Mouse (Mus musculus) testis, adult 2 months (tissue): ENCODE measurements at regions not wholly inside any gene's neighbourhood (a gene's known extent, or its start where the extent isn't known, plus 50 kb on each side); places are given as distances from the start of the nearest gene placed in this dataset.

ENCODE experiments used
- H3K27ac ChIP-seq: fragments of 200-500 bp; 2 replicates; pipeline ENCODE4 v1.5.1; 2012; ENCODE audit warnings: low read depth, low read length; ENCODE audit not compliant: control insufficient read depth, insufficient read depth
- H3K27me3 ChIP-seq: fragments of 200-500 bp; 2 replicates; pipeline ENCODE4 v1.6.1; 2012; ENCODE audit warnings: mild to moderate bottlenecking, low read length, moderate library complexity; ENCODE audit not compliant: control insufficient read depth, insufficient read depth
- H3K36me3 ChIP-seq: fragments of 200-500 bp; 2 replicates; pipeline ENCODE4 v1.6.1; 2012; ENCODE audit warnings: mild to moderate bottlenecking, low read length; ENCODE audit not compliant: control insufficient read depth, insufficient read depth
- H3K4me1 ChIP-seq: fragments of 200-500 bp; 2 replicates; pipeline ENCODE4 v1.6.1; 2012; ENCODE audit warnings: low read length; ENCODE audit not compliant: control insufficient read depth, insufficient read depth
- H3K4me3 ChIP-seq: fragments of 200-500 bp; 2 replicates; pipeline ENCODE4 v1.5.1; 2012; ENCODE audit warnings: low read depth, mild to moderate bottlenecking, low read length, moderate library complexity, mixed read lengths; ENCODE audit not compliant: control insufficient read depth
- CTCF ChIP-seq: fragments of 200-500 bp; IDR thresholded peaks from 2 replicates; pipeline ENCODE4 v1.5.1; 2012; ENCODE audit warnings: low read depth, mild to moderate bottlenecking, inconsistent platforms, low read length, moderate library complexity; ENCODE audit not compliant: control insufficient read depth, insufficient read depth, insufficient replicate concordance
- POLR2A ChIP-seq: fragments of 200-500 bp; IDR thresholded peaks from 2 replicates; pipeline ENCODE4 v1.6.1; 2012; ENCODE audit warnings: low read depth, mild to moderate bottlenecking, inconsistent platforms, low read length, moderate library complexity; ENCODE audit not compliant: control insufficient read depth

DNA sequence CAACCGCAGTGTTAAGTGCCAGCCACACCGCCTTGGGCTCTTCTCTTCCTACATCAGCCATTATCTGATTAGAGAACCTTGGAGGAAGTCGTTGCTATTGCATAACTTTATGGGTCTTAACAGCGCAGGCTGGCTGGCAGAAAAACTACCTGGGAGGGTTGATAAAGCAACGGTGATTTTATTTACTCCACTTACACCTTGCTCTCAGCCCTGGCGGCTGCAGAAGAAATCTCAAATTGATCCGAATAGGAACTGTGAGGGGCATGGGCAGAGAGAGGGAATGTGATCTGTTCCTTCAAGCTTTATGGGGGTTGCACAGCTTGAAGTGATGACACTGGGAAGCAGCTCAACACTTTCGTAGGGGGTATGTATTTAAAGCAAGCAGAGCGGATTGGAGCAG, 264.9 kb downstream of the Meis1 start:
- Histone ChIP-seq H3K36me3 (no peaks in the 10 kb centered on the region), H3K4me3 (no peak overlapping the region), H3K27ac (no peak overlapping the region), H3K27me3 (no peaks in the 10 kb centered on the region), H3K4me1 (no peaks in the 10 kb centered on the region)
- TF ChIP-seq POLR2A (no peak), CTCF (no peak)

DNA sequence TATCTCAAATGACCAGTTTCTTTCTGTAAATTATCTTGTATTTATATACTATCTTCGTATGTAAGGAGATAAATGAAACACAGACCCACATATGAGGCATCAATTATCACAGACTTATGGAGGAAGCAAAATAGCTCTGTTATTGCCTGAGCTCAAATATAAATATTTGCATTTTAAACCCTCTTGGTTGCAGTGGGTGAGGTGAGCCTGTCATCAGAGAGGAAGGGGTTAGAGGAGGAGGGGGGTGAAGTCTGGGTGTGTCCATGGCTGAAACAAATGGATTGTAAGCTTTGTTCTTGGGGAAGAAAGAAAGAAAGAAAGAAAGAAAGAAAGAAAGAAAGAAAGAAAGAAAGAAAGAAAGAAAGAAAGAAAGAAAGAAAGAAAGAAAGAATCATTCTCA, 265.5 kb downstream of the Meis1 start:
- Histone ChIP-seq H3K4me3 (no peak overlapping the region), H3K36me3 (no peaks in the 10 kb centered on the region), H3K27ac (no peak overlapping the region), H3K4me1 (no peaks in the 10 kb centered on the region), H3K27me3 (no peaks in the 10 kb centered on the region)
- no peak for TF ChIP-seq POLR2A

DNA sequence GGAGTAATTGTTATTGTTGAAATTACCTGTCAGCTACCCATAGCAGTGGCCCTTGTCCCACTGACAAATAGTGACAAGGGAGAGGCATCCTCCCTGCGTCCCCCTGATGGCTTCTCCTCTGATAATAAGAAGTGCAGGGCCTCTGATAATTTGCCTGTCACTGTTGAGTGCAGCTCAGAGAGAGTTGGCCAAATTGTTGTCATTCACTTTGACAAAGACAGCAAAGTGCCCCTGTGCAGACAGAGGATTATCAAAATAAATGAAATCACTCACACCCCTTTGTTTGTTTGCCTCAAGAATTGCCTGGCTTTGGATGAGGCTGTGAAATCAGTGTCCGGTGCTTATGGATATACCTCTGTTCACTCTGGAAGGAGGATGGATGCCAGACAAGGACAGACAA, 266.3 kb downstream of the Meis1 start:
- TF ChIP-seq CTCF (no peak), POLR2A (no peak)
- no peaks in the 10 kb centered on the region for H3K4me1 ChIP-seq
- no peak overlapping the region for H3K27ac ChIP-seq
- H3K4me3 ChIP-seq, result no peak overlapping the region
- no peaks in the 10 kb centered on the region for H3K27me3 ChIP-seq
- H3K36me3 ChIP-seq, result no peaks in the 10 kb centered on the region

DNA sequence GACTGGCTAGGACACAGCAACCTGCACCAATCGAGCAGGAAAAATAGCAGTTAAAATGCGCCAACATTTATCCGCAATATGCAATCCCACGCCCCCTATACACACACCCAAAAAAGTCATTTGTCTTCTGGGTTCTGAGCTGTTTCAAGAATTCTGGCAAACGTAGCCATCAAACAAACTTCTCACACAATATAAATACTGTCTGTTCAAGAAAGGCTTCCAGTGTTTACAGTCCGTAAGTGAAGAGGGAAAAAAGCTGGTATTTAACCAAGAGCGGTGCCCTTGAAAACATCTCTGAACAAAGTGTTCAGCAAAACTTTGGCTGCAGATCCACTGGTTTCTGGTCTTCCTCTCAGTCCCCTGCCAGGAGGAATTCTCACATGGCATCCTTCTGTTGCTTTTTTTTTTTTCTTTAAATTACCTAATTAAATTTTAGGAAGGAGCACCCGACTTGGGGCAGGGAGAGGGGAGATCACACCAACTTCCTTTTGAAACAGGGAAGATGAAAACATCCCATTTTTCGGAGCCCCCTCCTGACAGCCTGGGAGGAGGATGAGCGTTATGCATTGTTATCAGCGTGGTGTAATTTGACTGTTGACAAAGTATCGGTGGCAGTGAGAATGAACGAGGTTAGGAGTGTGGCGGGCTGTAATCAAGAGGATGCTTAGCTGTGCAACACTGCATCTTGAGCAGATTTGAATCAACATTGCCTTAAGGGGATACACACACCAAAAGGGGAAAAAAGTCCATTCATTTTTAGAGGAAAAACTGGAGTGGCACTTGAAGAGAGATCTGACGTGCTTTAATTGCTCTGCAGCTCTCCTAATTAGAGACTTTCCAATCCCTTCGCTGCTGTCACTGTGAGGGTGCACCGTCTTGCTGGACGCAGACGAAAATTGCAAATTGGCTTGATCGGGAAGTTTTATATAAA, 267.6 kb downstream of the Meis1 start:
- no peaks in the 10 kb centered on the region for H3K36me3 ChIP-seq
- TF ChIP-seq POLR2A, result no peak
- no peak for TF ChIP-seq CTCF
- H3K4me3 ChIP-seq, result no peak overlapping the region
- no peaks in the 10 kb centered on the region for H3K4me1 ChIP-seq
- no peak overlapping the region for H3K27ac ChIP-seq
- no peaks in the 10 kb centered on the region for H3K27me3 ChIP-seq

DNA sequence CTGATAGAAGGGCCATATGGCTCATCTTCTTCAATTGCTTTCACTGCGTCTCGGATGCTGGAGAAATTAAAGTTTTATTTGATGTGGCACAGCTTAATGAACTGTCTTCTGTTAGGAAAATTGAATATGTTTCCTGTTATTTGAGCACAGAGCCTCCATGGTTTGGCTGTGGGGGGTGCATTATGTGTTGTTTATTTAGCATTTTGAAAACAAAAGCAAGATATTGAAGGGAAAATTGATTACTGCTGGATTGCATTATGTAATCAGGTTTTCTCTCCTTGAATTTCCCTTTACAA, 268.8 kb downstream of the Meis1 start:
- no peak for TF ChIP-seq POLR2A
- TF ChIP-seq CTCF, result no peak
- H3K27ac ChIP-seq, result no peak overlapping the region
- no peaks in the 10 kb centered on the region for H3K27me3 ChIP-seq
- no peak overlapping the region for H3K4me3 ChIP-seq
- H3K36me3 ChIP-seq, result no peaks in the 10 kb centered on the region
- no peaks in the 10 kb centered on the region for H3K4me1 ChIP-seq

DNA sequence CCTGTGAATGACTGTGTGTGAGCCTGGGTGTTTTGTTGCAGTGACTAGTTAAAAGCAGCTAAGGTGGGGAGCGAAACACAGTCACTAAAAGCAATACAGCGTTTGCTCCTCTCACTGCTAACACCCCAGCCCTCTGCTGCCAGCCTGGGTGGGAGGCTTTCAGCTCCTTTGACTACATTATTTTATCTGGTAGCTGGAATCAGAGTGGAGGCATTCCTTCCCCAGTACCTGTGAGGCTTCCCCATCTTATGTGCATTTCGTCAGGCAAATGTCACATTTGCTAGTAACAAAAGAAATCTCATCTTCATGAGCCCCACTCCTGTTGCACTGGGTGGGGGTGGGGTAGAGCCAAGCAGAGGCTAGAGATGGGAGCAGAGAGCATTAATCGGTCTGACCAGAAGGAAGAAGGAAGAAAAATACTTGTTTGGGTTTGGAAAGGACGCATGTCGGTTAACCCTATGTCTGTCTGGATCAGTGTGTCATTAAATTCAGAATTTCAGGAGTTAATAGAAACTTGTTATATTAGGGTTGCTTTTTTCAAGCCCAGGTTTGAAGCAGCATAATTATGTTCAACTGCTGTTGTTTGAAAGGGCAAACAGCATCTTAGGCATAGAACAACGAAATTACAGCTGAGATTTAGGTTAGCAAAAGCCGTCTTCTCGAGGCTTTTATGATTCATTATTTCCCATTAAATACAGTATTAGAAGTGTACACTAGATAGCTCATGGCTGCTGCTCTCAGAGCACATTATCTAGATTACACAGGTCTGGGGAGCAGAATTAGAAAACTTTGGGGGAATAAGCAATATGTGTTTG, 269.3 kb downstream of the Meis1 start:
- Histone ChIP-seq H3K36me3 (no peaks in the 10 kb centered on the region), H3K27me3 (no peaks in the 10 kb centered on the region), H3K4me1 (no peaks in the 10 kb centered on the region), H3K27ac (no peak overlapping the region), H3K4me3 (no peak overlapping the region)
- TF ChIP-seq CTCF (no peak), POLR2A (no peak)

DNA sequence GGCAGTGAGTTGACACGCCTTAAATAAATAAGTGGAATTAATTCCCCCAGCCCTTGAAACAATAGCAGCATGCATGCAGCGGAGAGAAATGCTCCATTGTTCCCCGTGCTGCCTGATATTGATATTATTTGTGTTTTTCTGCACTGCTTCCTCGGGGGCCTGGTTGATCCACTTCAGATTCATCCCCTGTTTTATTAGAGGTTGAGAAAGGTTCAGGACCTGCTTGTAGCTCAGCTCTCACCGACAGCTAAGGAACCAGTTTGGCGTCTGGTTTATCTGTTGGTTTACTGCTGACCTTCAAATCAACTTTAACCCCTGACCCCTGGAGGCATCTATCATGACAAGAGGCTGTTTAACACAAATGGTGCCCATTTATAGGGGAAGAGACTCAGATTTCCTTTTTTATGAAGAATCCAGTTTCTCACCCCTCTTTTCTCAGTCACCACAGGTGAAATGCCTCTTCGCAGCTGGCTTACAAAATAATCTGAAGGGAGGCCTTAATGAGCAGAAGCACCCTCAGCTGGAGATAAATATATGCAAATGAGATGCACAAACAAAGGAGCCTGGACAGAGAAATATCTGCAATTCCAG, 270.8 kb downstream of the Meis1 start:
- Histone ChIP-seq H3K4me3 (no peak overlapping the region), H3K27me3 (no peaks in the 10 kb centered on the region), H3K36me3 (no peaks in the 10 kb centered on the region), H3K4me1 (no peaks in the 10 kb centered on the region), H3K27ac (no peak overlapping the region)
- TF ChIP-seq POLR2A, result no peak
- no peak for TF ChIP-seq CTCF
